Mouse (Mus musculus) lung, postnatal 25 days (tissue): ENCODE data around the gene Tedc2.

ENCODE experiments used
- DNase-seq: peaks from one replicate; pipeline ENCODE4 v3.0.0; 2022; ENCODE audit warnings: low spot score

Gene Tedc2

GRCm38 (mm10) chr17:24220435-24221411 is at the start of gene Tedc2:
TSS of gene Tedc2 (minus strand) at chr17:24220851.
- DNase-seq = peak; percentile 97

- DNase-seq = no peak
Measured at GRCm38 (mm10) chr17:24267133-24267532, 46.5 kb upstream of the Tedc2 start.

GRCm38 (mm10) chr17:24264766-24265165 is 44.1 kb upstream of the Tedc2 start:
- no peak for DNase-seq

DNA sequence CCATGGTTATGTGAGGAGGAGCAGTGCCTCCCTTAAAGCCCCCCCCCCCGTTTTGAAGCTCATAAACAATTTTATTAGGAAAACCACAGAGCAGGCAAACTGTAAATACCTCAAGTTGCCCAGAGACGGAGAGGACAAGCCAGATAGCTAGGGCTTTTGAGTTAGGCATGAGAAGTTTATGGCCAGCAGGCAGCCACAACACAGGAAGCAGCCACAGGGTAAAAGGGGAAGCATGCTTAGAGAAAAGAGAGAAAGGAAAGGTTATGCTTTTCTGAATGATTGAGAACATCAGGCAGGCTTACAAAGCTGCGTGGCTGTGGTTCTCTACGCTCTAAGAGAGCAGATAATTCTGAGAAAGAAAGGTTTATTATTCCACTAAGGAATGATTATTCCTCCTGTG is 39.9 kb upstream of the Tedc2 start:
- no peak for DNase-seq

DNA sequence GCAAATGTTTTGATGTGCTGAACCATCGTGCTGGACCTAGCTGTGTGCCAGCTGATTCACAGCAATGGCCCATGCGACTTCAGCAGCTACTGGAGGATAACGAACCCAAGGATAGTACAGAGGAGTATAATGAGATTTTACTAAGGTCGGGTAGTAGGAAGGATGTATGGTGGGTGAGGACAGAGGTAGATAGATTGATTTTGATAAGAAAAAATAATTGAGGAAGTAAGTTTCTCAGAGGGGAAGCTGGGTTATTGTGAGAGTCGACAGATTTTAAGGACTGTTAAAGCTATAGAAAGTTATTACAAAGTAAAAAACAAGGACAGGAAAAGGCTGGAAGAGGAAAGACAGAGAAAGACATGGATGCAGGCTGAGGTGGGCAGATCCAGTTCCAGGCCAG is 39.1 kb upstream of the Tedc2 start:
- no peak for DNase-seq

DNA sequence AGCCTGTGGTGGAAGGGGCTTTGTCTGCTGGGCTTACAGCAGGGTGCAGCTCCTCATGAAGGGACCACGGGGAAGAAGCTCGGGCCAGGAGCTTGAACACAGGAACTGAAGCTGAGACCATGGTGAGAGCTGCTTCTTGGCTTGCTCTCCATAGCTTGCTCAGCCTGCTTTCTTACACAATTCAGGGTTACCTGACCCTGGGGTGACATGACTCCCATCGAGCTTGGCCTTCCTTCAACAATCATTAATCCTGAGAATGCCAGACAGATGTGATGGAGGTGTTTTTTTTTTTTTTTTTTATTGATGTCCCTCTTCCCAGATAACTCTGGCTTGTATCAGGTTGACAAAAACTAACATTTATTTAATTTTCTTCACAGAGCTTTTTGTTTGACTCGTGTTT is 38.3 kb upstream of the Tedc2 start:
- no peak for DNase-seq

- DNase-seq = no peak
Measured at GRCm38 (mm10) chr17:24252329-24252728, 31.7 kb upstream of the Tedc2 start.

GRCm38 (mm10) chr17:24251320-24252069 is 30.8 kb upstream of the Tedc2 start, which contains the start of gene Ccnf:
TSS of gene Ccnf (minus strand) at chr17:24251484.
- peak; percentile 98 for DNase-seq

- DNase-seq = no peak
Measured at GRCm38 (mm10) chr17:24250988-24251319, 30.3 kb upstream of the Tedc2 start.

DNA sequence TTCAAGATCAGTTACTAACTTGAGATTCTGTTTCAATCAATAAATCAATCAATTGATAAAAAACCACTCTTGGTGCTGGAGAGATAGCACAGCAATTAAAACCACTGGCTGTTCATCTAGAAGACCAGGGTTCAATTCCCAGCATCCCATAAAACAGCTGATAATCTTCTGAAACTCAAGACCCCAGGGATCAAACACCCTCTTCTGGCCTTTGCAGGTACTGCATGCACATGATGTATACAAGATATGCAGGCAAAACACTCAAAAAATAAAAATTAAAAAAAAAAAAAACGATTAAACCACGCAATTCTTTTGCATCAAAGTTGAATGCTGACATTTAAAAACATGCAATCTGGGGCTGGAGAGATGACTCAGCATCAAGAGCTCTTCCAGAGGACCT is 28.0 kb upstream of the Tedc2 start:
- DNase-seq = no peak

GRCm38 (mm10) chr17:24244061-24244460 is 23.4 kb upstream of the Tedc2 start:
- no peak for DNase-seq

DNA sequence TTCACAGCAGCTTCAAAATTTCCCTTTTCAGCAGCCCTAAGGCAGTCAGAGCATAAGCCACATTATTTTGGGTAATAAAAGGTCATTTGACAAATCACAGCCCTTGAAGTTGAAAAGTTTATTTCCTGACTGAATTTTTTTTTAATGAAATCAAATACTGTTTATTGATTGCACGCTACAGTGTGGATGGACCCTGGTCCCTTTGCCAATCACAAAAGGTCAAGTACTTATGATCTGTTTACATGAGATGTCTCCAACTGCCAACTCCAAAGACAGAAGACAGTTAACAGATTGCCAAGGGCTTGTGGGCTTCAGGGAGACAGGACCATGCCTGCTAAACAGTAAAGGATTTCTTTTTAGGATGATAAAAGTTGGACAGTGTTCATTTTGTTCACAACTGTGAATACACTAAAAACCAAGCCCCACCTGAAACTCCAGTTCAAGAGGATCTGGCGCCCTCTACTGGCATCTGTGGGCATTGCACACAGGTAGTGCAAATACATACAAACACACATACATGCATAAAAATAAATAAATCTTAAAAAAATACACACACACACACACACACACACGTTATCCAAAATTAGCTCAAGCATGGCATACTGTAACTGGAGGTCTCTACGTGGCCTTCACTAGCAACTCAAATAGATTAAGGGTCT is 22.8 kb upstream of the Tedc2 start:
- DNase-seq = peak; percentile 10

- no peak for DNase-seq
Measured at GRCm38 (mm10) chr17:24236921-24237320, 16.3 kb upstream of the Tedc2 start.

DNA sequence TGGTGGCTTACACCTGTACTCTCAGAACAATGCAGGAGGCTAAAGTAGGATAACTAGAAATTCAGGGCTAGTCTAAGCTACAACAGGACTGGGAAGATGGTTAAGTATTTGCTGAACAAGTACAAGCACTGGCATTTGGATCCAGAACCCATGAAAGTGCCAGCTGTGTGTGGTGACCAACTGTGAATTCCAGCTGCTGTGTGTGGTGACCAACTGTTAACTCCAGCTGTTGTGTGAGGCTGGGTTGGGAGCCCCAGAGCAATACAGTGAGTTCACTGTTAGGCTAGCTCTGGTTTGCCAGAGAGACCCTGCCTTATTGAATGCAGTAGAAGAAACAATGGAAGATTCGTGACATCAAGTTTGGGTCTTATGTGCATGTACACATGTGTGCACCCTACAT is 15.8 kb upstream of the Tedc2 start:
- DNase-seq = no peak

GRCm38 (mm10) chr17:24227941-24228340 is 7.3 kb upstream of the Tedc2 start:
- no peak for DNase-seq

DNA sequence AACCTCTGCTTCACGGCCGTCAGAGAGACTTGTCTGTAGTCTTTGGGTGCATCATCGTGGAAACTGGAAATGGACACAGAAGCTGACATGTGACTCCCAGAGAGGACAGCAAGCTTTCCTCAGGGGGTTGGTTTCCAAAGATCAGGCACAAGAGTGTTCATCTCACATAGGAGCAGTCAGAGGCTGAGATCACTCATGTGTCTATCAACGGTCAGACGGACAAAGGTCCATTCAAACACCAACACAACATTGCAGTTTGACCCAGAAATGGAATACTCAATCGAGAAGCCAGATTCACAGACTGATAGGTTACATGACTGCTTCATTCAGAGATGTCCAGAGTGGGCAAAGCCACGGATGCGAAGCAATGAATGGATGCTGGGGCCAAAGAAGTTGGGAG is 6.1 kb upstream of the Tedc2 start:
- DNase-seq = no peak

DNA sequence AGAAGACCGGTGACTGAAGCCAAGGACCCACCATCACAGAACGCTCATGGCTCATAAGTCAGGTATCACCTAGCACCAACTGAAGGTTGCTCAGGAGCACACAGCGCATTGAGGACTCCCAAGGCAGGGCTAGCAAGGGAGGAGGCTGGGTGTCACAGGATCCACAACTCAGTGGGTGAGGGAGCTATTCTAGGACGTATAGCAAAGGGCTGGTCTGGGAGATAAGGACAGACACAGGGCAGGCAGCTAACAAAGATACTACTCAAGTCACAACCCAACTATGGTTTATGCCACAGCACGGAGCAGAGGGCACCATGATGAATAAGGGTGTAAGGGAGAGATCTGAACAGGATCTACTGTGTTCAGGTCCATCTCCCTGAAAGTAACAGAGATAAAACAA is 5.2 kb upstream of the Tedc2 start:
- no peak for DNase-seq

DNA sequence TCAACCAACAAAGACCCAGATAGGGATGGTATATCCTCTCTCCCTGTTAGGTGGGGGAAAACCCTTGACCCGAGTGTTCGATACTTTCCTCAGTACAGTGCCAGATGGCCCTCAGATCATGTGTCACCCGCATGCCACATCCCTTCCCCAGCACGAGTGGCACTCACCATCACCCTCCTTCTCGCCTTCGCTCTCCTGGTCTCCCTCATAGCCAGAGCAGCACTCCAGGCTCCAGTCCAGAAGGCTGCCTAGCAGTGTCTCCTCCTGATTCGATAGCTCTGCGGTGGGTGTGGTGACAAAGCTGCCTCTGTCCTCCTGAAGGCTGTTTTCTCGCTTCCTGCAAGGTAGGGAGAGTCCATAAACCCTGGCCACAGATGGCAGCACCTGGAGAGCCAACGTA is 4.1 kb upstream of the Tedc2 start:
- DNase-seq = no peak

DNA sequence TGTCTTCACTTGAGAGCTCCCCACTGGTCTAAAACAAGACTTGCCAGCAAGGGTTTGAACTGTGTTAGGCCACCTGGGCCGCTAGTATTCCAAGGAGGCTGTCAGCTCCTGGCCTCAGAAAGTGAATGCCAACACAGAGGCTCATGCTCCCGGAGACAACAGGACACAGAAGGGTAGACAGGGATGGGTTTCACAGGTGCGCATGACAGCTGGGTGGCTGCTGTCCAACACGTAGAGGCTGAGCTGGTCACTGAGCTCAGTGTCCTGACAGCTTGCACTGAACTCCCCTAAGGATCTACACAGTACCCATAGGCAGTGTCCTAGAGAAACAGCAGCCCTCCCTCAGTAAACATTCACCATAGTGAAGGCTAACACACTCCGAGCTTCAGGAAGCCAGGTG is 2.9 kb upstream of the Tedc2 start:
- DNase-seq = no peak

DNA sequence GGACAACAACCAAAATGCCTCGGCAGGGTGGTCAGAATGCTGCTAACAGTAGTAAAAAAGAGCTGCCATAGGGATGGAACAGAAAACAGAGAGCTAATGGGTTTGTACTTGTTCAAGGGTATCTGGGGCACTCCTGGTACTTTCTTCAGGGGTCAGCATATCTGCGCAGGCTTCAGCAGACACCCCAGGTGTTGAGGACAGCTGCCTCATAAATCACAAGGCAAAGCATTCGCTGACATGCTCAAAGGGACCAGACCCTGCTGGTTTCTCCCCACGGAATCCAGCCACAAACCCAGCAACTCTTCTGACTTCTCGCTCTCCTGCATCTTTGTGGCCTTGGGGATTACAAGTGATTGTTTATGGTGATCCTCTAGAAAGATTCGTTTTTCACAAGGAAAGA is 2.0 kb upstream of the Tedc2 start:
- DNase-seq = no peak

GRCm38 (mm10) chr17:24216836-24217235 is 3.8 kb downstream of the Tedc2 start:
- DNase-seq = no peak

DNA sequence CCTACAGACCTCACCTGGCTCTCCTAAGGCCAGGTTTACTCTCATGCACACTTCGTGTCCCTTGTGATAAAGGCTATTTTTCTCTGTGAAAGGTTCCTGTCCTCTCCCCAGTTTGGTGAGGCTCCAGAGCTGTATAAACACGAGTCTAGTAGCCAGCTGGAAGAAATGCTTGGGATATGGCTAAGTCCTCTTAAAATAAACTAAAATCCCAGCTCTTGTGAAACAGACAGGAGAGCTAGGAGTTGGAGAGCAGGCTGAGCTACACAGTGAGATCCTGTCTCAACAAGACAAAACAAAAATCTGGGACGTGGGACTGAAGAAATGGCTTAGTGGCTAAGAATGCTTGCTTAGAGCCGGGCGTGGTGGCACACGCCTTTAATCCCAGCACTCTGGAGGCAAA is 7.5 kb downstream of the Tedc2 start:
- peak; percentile 55 for DNase-seq
